Mouse (Mus musculus) central nervous system, embryonic 14 days (tissue): ENCODE measurements around the gene Amy2a3. TPM values are rescaled to one million over a fixed set of nuclear protein-coding genes. Genes with fewer than 3 reads are reported as not detected.

Experiments
- polyA plus RNA-seq: library from polyadenylated mRNA; depleted of rRNA; stranded (reverse); fragments of >200 nt; gene quantifications from 2 replicates; pipeline ENCODE4 v1.2.3, GENCODE M21; 2012; rRNA removed

Gene Amy2a3
- 0.04 and 0.05 TPM in 2 replicates for polyA plus RNA-seq

GRCm38 (mm10) chr3:113323952-113324351, at the start of gene Amy2a3:
Amy2a3 (minus strand) TSS chr3:113324052.

GRCm38 (mm10) chr3:113356558-113356957, 32.7 kb upstream of the Amy2a3 start, which contains the start of gene Amy2a2:
Amy2a2 (minus strand) TSS chr3:113356658.

GRCm38 (mm10) chr3:113291349-113291748, 32.5 kb downstream of the Amy2a3 start, which contains the start of gene Amy2a4:
Amy2a4 (minus strand) TSS chr3:113291449.

Other genes starting within 250 kb of the Amy2a3 start
- not detected in 2 replicates for gene Amy2a5, start 65.2 kb downstream of the Amy2a3 start, polyA plus RNA-seq
- 0.04 and 0.05 TPM in 2 replicates for gene Amy2a4, start 32.6 kb downstream of the Amy2a3 start, polyA plus RNA-seq
- 0.04 and 0.05 TPM in 2 replicates for gene Amy2a2, start 32.6 kb upstream of the Amy2a3 start, polyA plus RNA-seq
- gene Amy2a1, start 208.4 kb upstream of the Amy2a3 start, polyA plus RNA-seq = not detected in 2 replicates